Mouse (Mus musculus): ENCODE data around the gene Ppp1r14c. TPM values are rescaled to one million over a fixed set of nuclear protein-coding genes. Genes with fewer than 3 reads are reported as not detected.
"Not testable (repeated sequence)": the region's sequence is repeated elsewhere in the genome, so short reads cannot be mapped to it uniquely, and the experiment has no call there.

Gene Ppp1r14c
- polyA plus RNA-seq, 1 experiment: 25.2 TPM

DNA sequence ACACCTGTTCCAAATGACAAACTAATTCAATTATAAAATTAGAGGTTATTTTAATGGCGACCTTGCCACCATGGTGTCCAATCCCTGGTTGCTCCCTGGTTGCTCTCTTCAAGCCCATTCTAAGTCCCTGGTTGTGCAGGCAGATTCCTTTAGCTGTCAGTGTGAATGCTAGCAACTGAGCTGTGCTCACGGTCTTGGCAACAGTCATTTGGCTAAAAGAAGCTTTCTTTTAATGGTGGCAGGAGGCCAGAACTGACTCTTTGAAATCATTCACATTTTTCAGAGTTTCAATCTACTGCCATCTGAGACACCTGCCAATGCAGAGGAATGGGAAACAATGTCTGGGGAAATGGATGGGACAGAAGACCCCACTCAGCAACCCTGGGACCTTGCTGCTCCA lies 130.9 kb downstream of the Ppp1r14c start:
- no peak for DNase-seq
- TF ChIP-seq POLR2A (IDR thresholded peaks at IDR 0.05; ENCODE audit: borderline replicate concordance, extremely low read depth, low read depth, low read length) (no peak), CTCF (IDR thresholded peaks at IDR 0.05; ENCODE audit: insufficient read depth, low read length) (no peak)
- H3K4me1 ChIP-seq (ENCODE audit: control insufficient read depth, insufficient read depth, low read length): no peaks in the 10 kb centered on the region
- H3K4me3 ChIP-seq (replicated peaks; ENCODE audit: extremely low read depth, low read depth, low read length): no peak overlapping the region
- 73% methylated on average over 2 of the region's 2 CpGs for WGBS

DNA sequence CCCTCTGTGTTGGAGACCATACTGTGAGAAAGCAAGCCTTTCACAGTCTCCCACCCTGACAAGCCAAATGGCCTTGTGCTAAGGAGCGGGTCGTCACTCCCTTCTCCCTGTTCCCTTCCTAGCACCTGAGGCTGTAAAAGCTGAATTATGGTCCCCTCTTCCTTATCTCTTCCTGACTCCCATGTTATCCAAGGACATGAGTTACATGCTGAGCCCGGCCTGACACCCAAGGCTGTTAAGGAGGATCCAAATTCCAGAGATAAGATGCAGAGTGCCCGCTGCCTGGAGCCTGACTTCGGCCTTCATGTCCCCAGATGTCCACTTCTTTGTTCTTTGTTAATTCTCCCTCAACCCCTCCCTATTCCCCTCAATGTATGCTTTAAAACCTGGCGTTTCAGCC lies 135.0 kb downstream of the Ppp1r14c start:
- 91% methylated on average over 6 of the region's 6 CpGs for WGBS
- not testable (repeated sequence) for DNase-seq

DNA sequence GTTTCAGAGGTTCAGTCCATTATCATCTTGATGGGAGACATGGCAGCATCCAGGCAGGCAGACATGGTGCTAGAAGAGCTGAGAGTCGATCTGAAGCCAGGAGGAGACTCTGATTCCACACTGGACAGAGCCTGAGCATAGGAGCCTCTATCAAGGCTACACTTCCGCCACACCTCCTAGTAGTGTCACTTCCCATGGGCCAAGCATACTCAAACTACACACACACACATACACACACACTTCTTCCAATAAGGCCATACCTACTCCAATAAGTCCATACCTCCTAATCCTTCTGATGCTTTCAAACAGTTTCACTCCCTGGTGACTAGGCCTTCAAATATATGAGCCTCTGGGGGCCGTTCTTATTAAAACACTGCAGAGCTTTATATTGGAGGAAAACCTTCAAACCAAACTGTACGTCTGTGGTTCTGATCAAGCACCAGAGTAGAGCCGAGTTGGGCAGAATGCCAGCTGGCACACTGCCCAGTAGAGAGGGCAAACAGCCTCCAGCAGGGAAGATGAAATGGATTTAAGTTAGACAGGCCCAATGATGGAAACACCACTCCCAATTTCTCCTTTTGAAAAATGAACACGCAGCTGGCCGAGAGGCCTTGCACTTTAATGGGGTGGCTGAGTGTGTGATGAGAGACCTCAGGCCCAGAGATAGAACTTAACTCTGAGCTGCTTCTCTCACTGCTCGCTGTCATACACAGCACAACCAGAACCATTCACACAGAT lies 141.8 kb downstream of the Ppp1r14c start:
- no peak overlapping the region for H3K4me3 ChIP-seq (replicated peaks; ENCODE audit: extremely low read depth, low read depth, low read length)
- DNase-seq: peak; percentile 64
- TF ChIP-seq CTCF (IDR thresholded peaks at IDR 0.05; ENCODE audit: insufficient read depth, low read length): no peak
- TF ChIP-seq POLR2A (IDR thresholded peaks at IDR 0.05; ENCODE audit: borderline replicate concordance, extremely low read depth, low read depth, low read length): no peak
- 39% methylated on average over 8 of the region's 8 CpGs for whole genome bisulfite sequencing
- no peaks in the 10 kb centered on the region; the same call in 1 of the 2 replicates for H3K4me1 ChIP-seq (ENCODE audit: control insufficient read depth, insufficient read depth, low read length)

More for the DNA sequence above, 135.0 kb downstream of the Ppp1r14c start:
- not testable (repeated sequence) for H3K4me3 ChIP-seq (replicated peaks; ENCODE audit: extremely low read depth, low read depth, low read length); H3K4me1 ChIP-seq (ENCODE audit: control insufficient read depth, insufficient read depth, low read length)

DNA sequence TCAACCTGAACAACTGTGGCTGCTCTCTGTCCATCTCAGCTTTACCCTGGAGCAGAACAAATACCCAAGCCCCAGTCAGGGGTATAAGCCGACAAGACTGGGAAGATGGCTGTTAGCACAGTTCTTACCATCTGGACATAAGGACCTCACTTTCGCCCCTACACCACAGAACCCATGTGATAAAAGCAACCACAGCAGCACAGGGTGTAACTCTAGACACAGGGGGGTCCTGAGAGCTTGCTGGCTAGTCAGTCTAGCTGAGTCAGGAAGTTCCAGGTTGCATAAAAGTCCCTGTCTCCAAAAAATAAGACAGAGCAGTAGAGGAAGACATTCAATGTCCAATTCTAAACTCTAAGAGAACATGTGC lies 142.3 kb downstream of the Ppp1r14c start:
- DNase-seq: no peak
- WGBS: 78% methylated on average over 2 of the region's 2 CpGs
- no peak for TF ChIP-seq POLR2A (IDR thresholded peaks at IDR 0.05; ENCODE audit: borderline replicate concordance, extremely low read depth, low read depth, low read length)
- TF ChIP-seq CTCF (IDR thresholded peaks at IDR 0.05; ENCODE audit: insufficient read depth, low read length): no peak
- H3K4me3 ChIP-seq (replicated peaks; ENCODE audit: extremely low read depth, low read depth, low read length): no peak overlapping the region
- H3K4me1 ChIP-seq (ENCODE audit: control insufficient read depth, insufficient read depth, low read length): no peaks in the 10 kb centered on the region; the same call in 1 of the 2 replicates

DNA sequence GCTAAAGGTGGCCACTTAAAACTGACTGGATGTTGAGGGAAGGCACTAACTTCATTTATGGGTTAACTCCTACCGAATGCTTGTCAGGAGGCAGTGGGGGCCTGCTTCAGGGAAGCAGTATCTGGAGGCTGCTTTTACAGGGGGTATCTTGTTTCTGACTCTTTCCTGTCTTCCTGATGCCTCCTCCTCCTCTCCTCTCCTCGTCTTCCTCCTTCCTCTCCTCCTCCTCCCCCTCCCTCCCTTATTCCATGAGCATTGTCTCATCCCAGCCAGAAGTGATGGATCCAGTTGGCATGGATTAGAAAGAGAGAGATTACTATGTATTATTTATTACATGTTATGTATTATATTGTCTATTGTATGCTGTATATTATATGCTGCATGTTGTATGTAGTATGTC lies 142.9 kb downstream of the Ppp1r14c start:
- TF ChIP-seq POLR2A (IDR thresholded peaks at IDR 0.05; ENCODE audit: borderline replicate concordance, extremely low read depth, low read depth, low read length) (no peak), CTCF (IDR thresholded peaks at IDR 0.05; ENCODE audit: insufficient read depth, low read length) (no peak)
- no peak overlapping the region for H3K4me3 ChIP-seq (replicated peaks; ENCODE audit: extremely low read depth, low read depth, low read length)
- no peak for DNase-seq
- 69% methylated on average over 2 of the region's 2 CpGs for WGBS
- H3K4me1 ChIP-seq (ENCODE audit: control insufficient read depth, insufficient read depth, low read length): no peaks in the 10 kb centered on the region; the same call in 1 of the 2 replicates

DNA sequence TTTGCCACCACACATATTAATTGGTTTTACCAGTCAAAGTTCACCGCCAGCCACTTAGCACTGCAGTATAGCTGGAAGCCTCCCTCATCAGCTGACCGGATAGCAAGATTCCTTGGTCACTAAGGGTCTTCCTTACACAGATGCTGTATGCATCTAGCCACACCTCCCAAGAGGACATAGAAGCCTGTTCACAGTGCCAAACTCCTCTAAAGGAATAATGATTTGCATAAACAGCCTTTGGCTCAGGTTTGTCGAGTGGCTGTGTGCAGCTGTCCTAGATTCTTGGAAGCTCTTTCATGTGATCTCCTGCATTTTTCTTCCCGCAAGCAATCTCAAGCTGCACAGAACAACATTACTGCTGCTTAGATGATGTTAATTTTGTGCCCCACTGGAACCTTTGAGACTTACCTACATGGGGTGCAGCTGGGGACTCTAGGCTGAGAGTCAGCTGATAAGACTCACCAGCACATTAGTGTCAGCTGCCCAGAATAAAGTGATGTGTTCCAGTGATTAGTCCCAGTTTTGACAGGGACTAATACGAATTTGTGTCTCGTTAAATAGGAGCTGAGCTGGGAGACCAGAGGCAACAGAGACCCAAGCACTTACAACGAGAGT lies 143.9 kb downstream of the Ppp1r14c start:
- 66% methylated on average over 7 of the region's 7 CpGs for WGBS
- TF ChIP-seq CTCF (IDR thresholded peaks at IDR 0.05; ENCODE audit: insufficient read depth, low read length) (no peak), POLR2A (IDR thresholded peaks at IDR 0.05; ENCODE audit: borderline replicate concordance, extremely low read depth, low read depth, low read length) (no peak)
- DNase-seq: no peak
- Histone ChIP-seq H3K4me3 (replicated peaks; ENCODE audit: extremely low read depth, low read depth, low read length) (no peak overlapping the region), H3K4me1 (ENCODE audit: control insufficient read depth, insufficient read depth, low read length) (no peaks in the 10 kb centered on the region; the same call in 1 of the 2 replicates)

DNA sequence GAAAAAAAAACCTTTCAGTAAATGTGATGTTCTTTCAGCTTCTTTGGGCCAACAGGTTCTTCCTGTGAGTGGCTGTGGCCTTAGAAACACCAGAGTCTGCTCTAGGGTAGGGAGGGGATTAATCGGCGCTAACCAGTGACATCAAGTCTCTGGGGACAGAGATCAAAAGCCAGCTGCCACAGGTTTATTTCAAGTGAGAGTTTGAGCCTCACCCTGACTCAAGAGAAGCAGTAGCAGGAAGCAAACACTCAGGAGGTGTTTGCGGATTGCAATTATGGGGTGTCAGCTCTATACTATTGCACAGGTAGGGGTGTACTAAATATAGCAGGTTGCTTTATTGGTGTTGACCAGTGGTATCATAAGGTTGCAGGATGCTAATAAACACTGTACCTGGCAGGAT lies 144.6 kb downstream of the Ppp1r14c start:
- 59% methylated on average over 3 of the region's 3 CpGs for WGBS
- TF ChIP-seq CTCF (IDR thresholded peaks at IDR 0.05; ENCODE audit: insufficient read depth, low read length) (no peak), POLR2A (IDR thresholded peaks at IDR 0.05; ENCODE audit: borderline replicate concordance, extremely low read depth, low read depth, low read length) (no peak)
- H3K4me3 ChIP-seq (replicated peaks; ENCODE audit: extremely low read depth, low read depth, low read length): no peak overlapping the region

DNA sequence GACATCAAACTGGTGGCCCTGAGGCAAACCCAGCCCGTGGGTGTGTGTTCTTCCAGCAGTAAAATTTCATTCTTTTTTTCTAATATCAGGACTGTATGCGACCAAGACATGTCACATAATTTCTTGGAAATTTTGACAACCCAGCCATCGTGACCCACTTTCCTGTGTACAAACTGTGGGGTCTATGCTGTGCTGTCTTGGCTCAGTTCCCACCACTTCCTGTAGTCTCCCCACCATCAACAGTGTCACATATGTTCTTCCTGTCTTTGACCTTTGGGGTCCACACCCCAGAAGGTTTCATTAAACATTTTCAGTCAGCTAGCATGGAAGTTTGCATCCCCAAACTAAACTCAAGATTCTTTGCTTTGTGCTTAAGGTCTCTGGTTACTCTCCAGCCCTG lies 145.5 kb downstream of the Ppp1r14c start:
- no peak for DNase-seq
- TF ChIP-seq POLR2A (IDR thresholded peaks at IDR 0.05; ENCODE audit: borderline replicate concordance, extremely low read depth, low read depth, low read length): no peak
- TF ChIP-seq CTCF (IDR thresholded peaks at IDR 0.05; ENCODE audit: insufficient read depth, low read length): no peak
- 59% methylated on average over 3 of the region's 3 CpGs for WGBS
- Histone ChIP-seq H3K4me1 (ENCODE audit: control insufficient read depth, insufficient read depth, low read length) (peaks cover 4% of the 10 kb centered on the region), H3K4me3 (replicated peaks; ENCODE audit: extremely low read depth, low read depth, low read length) (no peak overlapping the region)

More for the DNA sequence above, 144.6 kb downstream of the Ppp1r14c start:
- no peaks in the 10 kb centered on the region; the same call in 1 of the 2 replicates for H3K4me1 ChIP-seq (ENCODE audit: control insufficient read depth, insufficient read depth, low read length)
- no peak for DNase-seq

DNA sequence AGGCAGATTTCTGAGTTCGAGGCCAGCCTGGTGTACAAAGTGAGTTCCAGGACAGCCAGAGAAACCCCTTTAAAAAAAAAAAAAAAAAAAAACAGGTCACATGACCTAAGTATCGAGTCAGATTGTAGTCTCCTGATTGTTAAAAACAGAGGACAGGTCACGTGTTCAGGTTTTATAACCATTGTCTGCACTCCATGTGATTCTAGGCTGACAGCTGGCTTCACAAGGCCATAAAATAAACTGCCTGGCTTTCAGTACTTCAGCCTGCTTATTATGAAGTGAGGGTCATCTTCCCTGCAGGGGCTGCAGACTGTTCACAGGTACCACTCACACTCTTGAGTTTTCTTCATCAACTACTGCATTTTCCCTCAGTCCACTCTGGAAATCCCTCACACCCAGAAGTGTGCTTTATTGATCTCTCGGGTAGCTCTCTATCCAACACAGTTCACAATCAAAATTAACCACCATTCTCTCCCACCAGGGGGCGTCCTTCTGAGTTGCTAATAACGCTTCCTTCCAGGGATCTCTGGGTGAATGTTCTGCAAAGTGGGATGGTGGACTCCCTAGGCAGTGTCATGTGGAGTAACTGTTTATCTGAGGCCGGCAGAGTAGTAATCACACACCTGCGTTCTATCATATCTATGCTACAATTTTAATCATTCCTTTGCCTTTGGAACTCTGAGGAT lies 146.9 kb downstream of the Ppp1r14c start:
- 81% methylated on average over 8 of the region's 8 CpGs for WGBS
- no peak overlapping the region for H3K4me3 ChIP-seq (replicated peaks; ENCODE audit: extremely low read depth, low read depth, low read length)
- TF ChIP-seq CTCF (IDR thresholded peaks at IDR 0.05; ENCODE audit: insufficient read depth, low read length) (no peak), POLR2A (IDR thresholded peaks at IDR 0.05; ENCODE audit: borderline replicate concordance, extremely low read depth, low read depth, low read length) (no peak)
- H3K4me1 ChIP-seq (ENCODE audit: control insufficient read depth, insufficient read depth, low read length): peaks cover 9% of the 10 kb centered on the region
- no peak for DNase-seq

All from lung, adult 2 months (tissue).